Mouse (Mus musculus) retina, postnatal 7 days (tissue): ENCODE results near the gene Ndc80.
A peak's percentile ranks its signal among the peaks of the same experiment; 100 is the strongest.
"Not testable (repeated sequence)": the region's sequence is repeated elsewhere in the genome, so short reads cannot be mapped to it uniquely, and the experiment has no call there.

ENCODE experiments used
- DNase-seq: peaks from one replicate; pipeline ENCODE4 v3.0.0-alpha.2; 2012; ENCODE audit warnings: low read depth, low spot score

The Ndc80 gene

DNA sequence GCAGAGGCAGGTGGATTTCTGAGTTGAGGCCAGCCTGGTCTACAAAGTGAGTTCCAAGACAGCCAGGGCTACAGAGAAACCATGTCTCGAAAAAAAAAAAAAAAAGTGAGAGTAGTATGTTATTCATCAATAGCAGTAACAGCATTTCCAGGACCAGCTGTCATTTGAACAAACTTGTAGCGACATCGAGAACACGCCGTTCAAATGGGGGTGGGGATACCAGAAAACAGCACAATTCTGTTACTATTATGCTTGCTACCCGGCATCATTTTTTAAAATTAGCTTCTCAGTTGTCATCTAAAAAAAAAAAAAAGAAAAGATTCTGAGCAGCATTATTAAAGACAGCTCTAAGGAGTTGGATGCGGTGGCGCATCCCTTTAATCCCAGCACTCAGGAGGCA is 49.2 kb downstream of the Ndc80 start:
- DNase-seq = no peak

DNA sequence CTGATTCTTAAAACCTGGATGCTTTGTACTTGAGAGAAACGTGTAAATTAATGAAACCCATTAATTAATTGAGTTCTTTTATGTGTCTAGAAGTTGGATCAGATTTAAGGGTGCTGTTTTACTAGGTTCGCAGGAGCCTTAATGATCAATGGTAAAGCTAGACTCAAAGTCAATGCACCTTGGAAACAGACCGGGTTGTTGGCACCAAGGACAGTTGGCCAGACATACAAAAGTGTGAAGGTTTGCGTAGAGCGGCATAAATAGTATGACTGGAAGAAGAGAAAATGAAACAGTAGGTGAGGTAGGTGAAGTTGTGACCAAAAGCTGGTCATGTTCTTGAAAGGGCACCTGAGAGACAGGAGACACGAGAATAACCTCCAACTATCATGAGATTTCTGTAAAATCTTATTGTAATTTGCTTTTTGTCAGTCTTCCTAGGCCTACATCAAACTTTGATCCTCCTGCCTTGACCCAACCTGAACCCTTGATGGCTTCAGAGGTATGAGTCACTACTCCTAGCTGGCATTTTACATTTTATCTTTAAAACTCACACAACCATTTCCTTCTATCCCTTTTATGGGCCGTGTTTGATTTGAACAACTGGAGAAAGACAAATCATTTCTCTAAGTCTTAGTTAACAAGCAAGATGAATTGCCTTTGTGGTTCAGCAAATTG is 50.2 kb downstream of the Ndc80 start:
- DNase-seq = no peak

DNA sequence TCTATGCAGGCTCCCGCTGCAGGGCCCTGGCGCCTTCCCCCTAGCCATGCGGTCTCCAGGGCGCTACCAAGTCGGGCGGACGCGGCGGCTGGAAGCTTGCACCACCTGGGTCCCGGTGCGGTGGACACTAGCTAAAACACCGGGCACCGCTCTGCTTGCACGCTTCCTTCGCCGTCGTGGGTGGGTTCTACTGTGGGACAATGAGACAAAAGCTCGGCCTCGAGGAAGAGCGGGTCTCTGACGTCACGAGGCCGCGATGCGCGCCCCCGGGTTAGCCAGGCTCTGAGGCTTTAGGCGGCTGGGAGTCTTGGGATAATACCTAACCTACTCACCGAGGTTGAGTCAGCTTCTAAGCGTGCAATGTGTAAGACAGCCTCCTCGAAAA is 51.0 kb downstream of the Ndc80 start:
- DNase-seq = no peak

DNA sequence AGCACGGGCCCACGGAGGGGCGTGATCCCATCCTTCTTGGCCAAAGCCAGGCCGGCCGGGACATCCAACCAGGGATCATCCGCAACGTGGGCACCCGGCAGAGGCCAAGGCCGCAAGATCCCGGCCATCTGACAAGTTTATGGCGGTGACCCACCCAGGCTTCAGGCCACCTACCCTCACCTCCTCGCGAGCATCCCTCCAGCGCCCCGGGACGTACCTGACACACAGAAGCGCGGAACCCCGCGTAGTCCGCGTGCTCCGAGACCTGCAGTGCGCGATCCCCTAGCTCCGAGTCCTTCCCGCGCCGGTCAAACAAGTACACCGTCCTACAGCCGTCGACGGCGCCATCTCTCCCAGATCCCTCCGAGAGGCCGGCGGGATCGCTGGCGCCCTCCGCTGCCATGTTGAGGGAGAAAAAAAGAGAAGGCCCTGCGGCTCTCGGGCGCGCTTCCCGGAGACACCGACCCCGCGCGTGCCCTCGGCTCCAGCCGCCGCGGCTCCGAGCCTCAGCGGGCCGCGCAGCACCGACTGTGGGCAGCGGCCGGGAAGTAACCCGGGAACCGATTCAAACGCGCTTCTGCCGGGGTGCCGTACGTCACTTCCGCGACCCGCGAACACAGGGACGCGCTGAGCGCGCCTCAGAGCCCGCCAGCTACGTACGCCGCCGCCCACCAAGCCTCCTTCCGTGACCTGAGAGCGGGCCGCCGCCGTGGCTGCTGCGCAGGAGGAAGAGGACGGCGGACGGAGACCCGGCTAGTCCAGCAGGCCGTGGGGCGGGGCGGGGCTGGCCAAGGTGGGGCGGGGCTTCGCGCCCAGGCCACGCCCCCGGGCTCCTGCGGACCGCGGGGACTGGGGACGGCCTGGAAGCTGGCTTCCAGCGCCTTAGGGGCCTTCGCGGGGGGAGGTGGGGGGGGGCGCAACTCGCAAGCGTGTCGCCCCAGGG is 51.6 kb downstream of the Ndc80 start, which contains the start of gene Smchd1:
Gene Smchd1, minus strand, starts transcription at position 582 of the 943 bp plus-strand sequence.
- peak; percentile 87 for DNase-seq

DNA sequence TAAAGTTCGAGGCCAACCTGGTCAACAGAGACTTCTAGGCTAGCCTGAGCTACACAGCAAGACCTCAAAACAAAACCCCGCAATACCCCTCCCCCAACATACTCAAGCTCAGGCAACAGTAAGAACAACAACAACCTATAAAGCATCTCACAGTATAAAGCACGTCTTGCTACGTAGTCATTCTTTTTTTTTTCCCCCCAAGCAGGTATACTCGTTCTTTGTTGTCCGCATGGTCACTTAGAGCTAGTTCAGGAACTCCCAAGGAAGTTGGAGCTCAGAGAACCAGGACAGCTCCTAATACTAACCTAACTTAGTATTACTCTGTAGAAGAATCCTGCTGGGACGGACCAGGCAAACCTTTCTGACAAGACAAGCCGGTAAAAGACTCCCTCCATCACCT is 52.5 kb downstream of the Ndc80 start:
- no peak for DNase-seq

DNA sequence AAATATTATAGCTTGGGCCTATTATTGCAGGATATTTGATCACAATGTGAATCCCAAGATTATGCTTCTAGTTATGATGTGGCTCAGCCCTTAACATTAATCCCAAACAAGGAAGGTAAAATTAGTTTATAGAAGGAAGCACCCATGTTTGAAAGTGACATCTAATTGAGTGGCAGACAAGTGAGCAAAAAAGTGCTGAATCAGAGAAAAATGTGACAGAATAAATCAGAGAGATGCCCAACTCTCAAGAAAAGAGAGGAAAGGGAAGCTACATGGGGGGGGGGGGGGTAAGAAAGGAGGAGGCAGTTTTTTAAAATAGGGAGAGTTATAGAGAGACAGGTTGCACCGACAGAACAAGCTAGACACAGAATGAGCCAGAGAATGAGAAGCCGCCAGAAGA is 55.4 kb downstream of the Ndc80 start:
- no peak for DNase-seq

DNA sequence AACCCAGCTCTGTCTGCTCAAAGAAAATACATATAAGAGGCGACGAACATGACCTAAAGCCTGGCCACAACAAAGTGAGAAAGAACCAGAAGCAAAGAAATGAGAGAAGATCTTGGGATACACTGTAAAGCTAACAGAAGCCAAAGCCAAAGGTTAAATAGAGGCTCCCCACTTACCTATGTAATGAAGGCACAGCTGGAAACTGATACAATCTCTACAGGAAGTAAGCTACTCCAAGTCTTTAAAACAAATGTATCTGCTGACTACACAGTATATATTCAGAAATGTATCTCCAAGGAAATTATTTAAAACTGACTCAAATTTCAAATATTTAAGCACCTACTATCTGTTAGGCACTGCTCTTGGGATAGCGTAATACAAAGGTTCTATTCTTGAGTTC is 66.3 kb downstream of the Ndc80 start:
- no peak for DNase-seq

DNA sequence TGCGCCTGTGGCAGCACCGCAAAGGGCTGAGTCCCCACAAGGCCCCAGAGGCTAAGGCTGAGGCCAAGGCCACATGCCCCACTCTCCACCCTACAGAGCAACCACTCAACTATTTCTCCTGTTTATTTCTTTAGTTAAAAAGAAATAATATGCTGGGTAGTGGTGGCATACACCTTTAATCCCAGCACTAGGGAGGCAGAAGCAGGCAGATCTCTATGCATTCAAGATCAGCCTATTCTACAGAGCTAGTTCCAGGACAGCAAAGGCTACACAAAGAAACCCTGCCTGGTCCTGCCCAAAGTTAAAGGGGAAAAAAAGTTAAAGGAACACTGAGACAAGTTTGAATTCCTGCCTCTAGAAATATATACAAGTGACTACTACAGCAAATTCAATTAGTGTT is 66.8 kb downstream of the Ndc80 start, which contains the start of gene Gm4707:
Gene Gm4707, minus strand, starts transcription at position 101 of the 400 bp plus-strand sequence.
- no peak for DNase-seq

DNA sequence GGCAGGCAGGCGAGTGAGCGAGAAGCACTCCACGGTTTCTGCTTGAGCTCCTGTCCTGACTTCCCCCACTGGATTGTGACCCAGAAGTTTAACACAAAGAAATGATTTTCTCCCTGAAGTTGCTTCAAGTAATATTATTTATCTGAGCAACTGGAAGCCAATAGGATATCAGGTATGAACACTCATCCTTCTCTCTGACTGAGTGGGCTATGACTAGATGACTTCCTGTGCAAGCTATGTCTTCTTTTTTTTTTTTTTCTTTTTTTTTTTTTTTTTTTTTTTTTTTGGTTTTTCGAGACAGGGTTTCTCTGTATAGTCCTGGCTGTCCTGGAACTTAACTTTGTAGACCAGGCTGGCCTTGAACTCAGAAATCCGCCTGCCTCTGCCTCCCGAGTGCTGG is 69.3 kb downstream of the Ndc80 start:
- not testable (repeated sequence) for DNase-seq
